Mouse (Mus musculus): ENCODE measurements around the gene Lrrc58. TPM values are rescaled to one million over a fixed set of nuclear protein-coding genes. Genes with fewer than 3 reads are reported as not detected.

Gene Lrrc58
- 40.1 and 41.8 TPM in 2 replicates for polyA plus RNA-seq (2015; fragmentation: Nextera tagmentation; extraction: Ambion mirVana)

- peak within 1 kb of the TSS; percentile 99 for H3K4me3 ChIP-seq (replicated peaks; ENCODE audit: low read length)
- peak; percentile 94 for ATAC-seq (ENCODE audit: insufficient read depth, low FRiP score)
- H3K4me2 ChIP-seq (ENCODE audit: low read depth, low read length) = peak within 1 kb of the TSS; percentile 72
- no peaks in the 10 kb centered on the region for H3K36me3 ChIP-seq (ENCODE audit: control insufficient read depth, insufficient read depth, low read length)
- no peaks in the 10 kb centered on the region for H3K27me3 ChIP-seq (ENCODE audit: control insufficient read depth, insufficient read depth, low read length)
- WGBS = under 1% methylated on average over 74 of the region's 86 CpGs
- no peaks in the 10 kb centered on the region for H3K9me3 ChIP-seq (replicated peaks; ENCODE audit: control insufficient read depth, low read length)
- H3K27ac ChIP-seq (ENCODE audit: low read length) = peak within 1 kb of the TSS; percentile 98
- H3K4me1 ChIP-seq (ENCODE audit: control insufficient read depth, insufficient read depth, low read length) = peaks cover 17% of the 10 kb centered on the region
- H3K9ac ChIP-seq (ENCODE audit: low read length) = peak within 1 kb of the TSS; percentile 99
Measured at GRCm38 (mm10) chr16:37867791-37868505, at the start of gene Lrrc58. Lrrc58 (plus strand) TSS chr16:37868389.

- Histone ChIP-seq H3K9me3 (replicated peaks; ENCODE audit: control insufficient read depth, low read length) (no peaks in the 10 kb centered on the region), H3K9ac (ENCODE audit: low read length) (no peak overlapping the region), H3K27ac (ENCODE audit: low read length) (no peak overlapping the region), H3K27me3 (ENCODE audit: control insufficient read depth, insufficient read depth, low read length) (no peaks in the 10 kb centered on the region), H3K4me3 (replicated peaks; ENCODE audit: low read length) (no peak overlapping the region), H3K36me3 (ENCODE audit: control insufficient read depth, insufficient read depth, low read length) (peaks cover 9% of the 10 kb centered on the region), H3K4me2 (ENCODE audit: low read depth, low read length) (no peak overlapping the region), H3K4me1 (ENCODE audit: control insufficient read depth, insufficient read depth, low read length) (no peaks in the 10 kb centered on the region)
- ATAC-seq (ENCODE audit: insufficient read depth, low FRiP score) = no peak
- WGBS = 79% methylated on average over 5 of the region's 5 CpGs
Measured at GRCm38 (mm10) chr16:37823949-37824348, 44.2 kb upstream of the Lrrc58 start.

DNA sequence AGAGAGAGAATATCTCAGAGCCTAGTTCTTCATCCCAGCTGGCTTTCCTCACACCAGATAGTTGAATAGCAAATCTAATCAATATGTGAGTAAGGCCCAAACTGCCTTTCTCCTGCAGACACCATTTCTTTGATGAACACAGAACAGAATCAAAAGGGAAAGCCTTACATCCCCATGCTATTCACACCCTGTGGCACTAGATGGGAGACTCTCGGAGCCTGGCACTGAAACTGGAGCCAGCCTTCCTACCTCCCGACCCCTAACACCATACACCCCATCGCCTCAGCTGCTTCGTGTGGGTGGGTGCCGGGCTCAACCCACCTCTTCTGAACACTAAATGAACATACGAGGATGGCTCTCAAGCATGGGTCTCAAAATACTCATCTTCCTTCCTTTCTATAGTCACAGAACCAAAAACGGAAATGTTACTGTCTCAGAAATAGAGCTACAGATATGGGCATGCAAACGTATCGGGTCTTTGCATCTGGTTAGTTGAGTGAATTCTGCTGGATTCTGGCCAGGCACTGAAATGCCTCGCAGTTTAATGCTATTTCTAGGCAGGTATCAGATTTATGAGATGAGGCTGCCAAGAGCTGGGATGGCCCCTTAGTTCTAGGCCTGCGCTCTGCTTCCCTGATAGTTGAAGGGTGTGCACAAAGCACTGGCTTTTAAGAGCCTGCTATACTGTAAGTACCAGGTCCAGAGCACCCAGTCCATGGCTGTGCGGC lies 43.2 kb upstream of the Lrrc58 start:
- WGBS = 82% methylated on average over 12 of the region's 12 CpGs
- no peaks in the 10 kb centered on the region for H3K9me3 ChIP-seq (replicated peaks; ENCODE audit: control insufficient read depth, low read length)

DNA sequence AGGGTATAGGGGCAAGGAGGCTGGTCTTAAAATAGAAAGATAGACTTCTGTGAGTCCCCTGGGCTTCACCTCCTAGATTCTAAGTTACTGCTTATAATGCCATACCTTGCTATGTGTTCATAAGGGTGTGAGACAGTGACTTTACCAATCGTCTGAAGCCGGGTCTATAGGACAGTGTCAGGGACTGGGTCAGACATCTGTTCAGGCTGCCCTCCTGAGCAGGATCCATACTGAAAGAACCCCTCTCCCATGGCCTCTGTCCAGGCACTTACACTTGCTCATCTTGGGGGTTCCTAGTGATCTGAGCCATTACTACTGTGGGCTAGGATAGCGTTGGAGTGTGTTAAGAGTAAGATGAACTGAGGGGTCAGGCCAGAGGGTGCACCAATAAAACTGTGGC lies 41.9 kb upstream of the Lrrc58 start:
- H3K27ac ChIP-seq (ENCODE audit: low read length) = no peak overlapping the region

More for the DNA sequence above, 43.2 kb upstream of the Lrrc58 start:
- Histone ChIP-seq H3K36me3 (ENCODE audit: control insufficient read depth, insufficient read depth, low read length) (peaks cover 12% of the 10 kb centered on the region), H3K9ac (ENCODE audit: low read length) (no peak overlapping the region), H3K27ac (ENCODE audit: low read length) (no peak overlapping the region), H3K27me3 (ENCODE audit: control insufficient read depth, insufficient read depth, low read length) (no peaks in the 10 kb centered on the region), H3K4me3 (replicated peaks; ENCODE audit: low read length) (no peak overlapping the region), H3K4me2 (ENCODE audit: low read depth, low read length) (no peak overlapping the region), H3K4me1 (ENCODE audit: control insufficient read depth, insufficient read depth, low read length) (no peaks in the 10 kb centered on the region)
- no peak for ATAC-seq (ENCODE audit: insufficient read depth, low FRiP score)

DNA sequence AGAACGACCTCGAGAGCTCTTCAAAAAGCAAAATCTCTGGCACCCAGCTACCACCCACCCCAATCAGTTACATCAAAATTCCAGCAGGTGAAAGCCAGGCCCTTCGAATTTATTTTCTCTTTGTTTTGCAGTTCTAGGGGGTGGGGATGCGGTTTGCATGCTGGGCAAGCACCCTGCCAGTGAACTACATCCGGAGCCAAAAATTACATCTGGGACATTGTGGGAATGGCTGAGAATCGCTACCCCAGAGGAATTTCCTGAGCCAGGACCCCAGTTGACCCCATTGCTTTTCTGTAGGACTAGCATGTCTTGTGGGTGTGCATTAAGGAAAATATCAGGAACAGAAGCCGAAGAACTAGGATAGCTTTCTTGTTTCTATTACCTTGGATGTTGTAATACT lies 37.1 kb upstream of the Lrrc58 start:
- Histone ChIP-seq H3K4me3 (replicated peaks; ENCODE audit: low read length) (no peak overlapping the region), H3K4me2 (ENCODE audit: low read depth, low read length) (no peak overlapping the region), H3K4me1 (ENCODE audit: control insufficient read depth, insufficient read depth, low read length) (no peaks in the 10 kb centered on the region), H3K27ac (ENCODE audit: low read length) (no peak overlapping the region), H3K9me3 (replicated peaks; ENCODE audit: control insufficient read depth, low read length) (no peaks in the 10 kb centered on the region), H3K36me3 (ENCODE audit: control insufficient read depth, insufficient read depth, low read length) (peaks cover 29% of the 10 kb centered on the region), H3K9ac (ENCODE audit: low read length) (no peak overlapping the region), H3K27me3 (ENCODE audit: control insufficient read depth, insufficient read depth, low read length) (no peaks in the 10 kb centered on the region)
- ATAC-seq (ENCODE audit: insufficient read depth, low FRiP score) = no peak
- WGBS = 80% methylated on average over 7 of the region's 7 CpGs

More for the DNA sequence above, 41.9 kb upstream of the Lrrc58 start:
- no peak for ATAC-seq (ENCODE audit: insufficient read depth, low FRiP score)
- H3K4me3 ChIP-seq (replicated peaks; ENCODE audit: low read length) = no peak overlapping the region
- WGBS = 94% methylated on average over 3 of the region's 3 CpGs
- no peaks in the 10 kb centered on the region for H3K4me1 ChIP-seq (ENCODE audit: control insufficient read depth, insufficient read depth, low read length)
- peaks cover 17% of the 10 kb centered on the region for H3K36me3 ChIP-seq (ENCODE audit: control insufficient read depth, insufficient read depth, low read length)
- H3K9me3 ChIP-seq (replicated peaks; ENCODE audit: control insufficient read depth, low read length) = no peaks in the 10 kb centered on the region
- no peaks in the 10 kb centered on the region for H3K27me3 ChIP-seq (ENCODE audit: control insufficient read depth, insufficient read depth, low read length)
- no peak overlapping the region for H3K4me2 ChIP-seq (ENCODE audit: low read depth, low read length)
- no peak overlapping the region for H3K9ac ChIP-seq (ENCODE audit: low read length)

GRCm38 (mm10) chr16:37837571-37837970 lies 30.6 kb upstream of the Lrrc58 start:
- Histone ChIP-seq H3K4me1 (ENCODE audit: control insufficient read depth, insufficient read depth, low read length) (0 out of 2 replicates have a peak, but pooled peaks cover 2% of the 10 kb centered on the region), H3K27ac (ENCODE audit: low read length) (no peak overlapping the region), H3K9ac (ENCODE audit: low read length) (no peak overlapping the region), H3K4me3 (replicated peaks; ENCODE audit: low read length) (no peak overlapping the region), H3K4me2 (ENCODE audit: low read depth, low read length) (no peak overlapping the region), H3K36me3 (ENCODE audit: control insufficient read depth, insufficient read depth, low read length) (peaks cover 16% of the 10 kb centered on the region), H3K9me3 (replicated peaks; ENCODE audit: control insufficient read depth, low read length) (no peaks in the 10 kb centered on the region), H3K27me3 (ENCODE audit: control insufficient read depth, insufficient read depth, low read length) (no peaks in the 10 kb centered on the region)
- no peak for ATAC-seq (ENCODE audit: insufficient read depth, low FRiP score)
- WGBS = 71% methylated on average over 3 of the region's 3 CpGs

- ATAC-seq (ENCODE audit: insufficient read depth, low FRiP score) = no peak
- no peaks in the 10 kb centered on the region for H3K27me3 ChIP-seq (ENCODE audit: control insufficient read depth, insufficient read depth, low read length)
- 0 out of 2 replicates have a peak, but pooled peaks cover 2% of the 10 kb centered on the region for H3K4me1 ChIP-seq (ENCODE audit: control insufficient read depth, insufficient read depth, low read length)
- no peaks in the 10 kb centered on the region for H3K36me3 ChIP-seq (ENCODE audit: control insufficient read depth, insufficient read depth, low read length)
- no peak overlapping the region for H3K27ac ChIP-seq (ENCODE audit: low read length)
- no peaks in the 10 kb centered on the region for H3K9me3 ChIP-seq (replicated peaks; ENCODE audit: control insufficient read depth, low read length)
- 46% methylated on average over 2 of the region's 2 CpGs for WGBS
- H3K9ac ChIP-seq (ENCODE audit: low read length) = no peak overlapping the region
- no peak overlapping the region for H3K4me3 ChIP-seq (replicated peaks; ENCODE audit: low read length)
- H3K4me2 ChIP-seq (ENCODE audit: low read depth, low read length) = no peak overlapping the region
Measured at GRCm38 (mm10) chr16:37842439-37842838, 25.8 kb upstream of the Lrrc58 start.

GRCm38 (mm10) chr16:37843740-37844139 lies 24.4 kb upstream of the Lrrc58 start:
- ATAC-seq (ENCODE audit: insufficient read depth, low FRiP score) = no peak
- 86% methylated on average over 12 of the region's 12 CpGs for WGBS
- Histone ChIP-seq H3K4me1 (ENCODE audit: control insufficient read depth, insufficient read depth, low read length) (0 out of 2 replicates have a peak, but pooled peaks cover 2% of the 10 kb centered on the region), H3K4me2 (ENCODE audit: low read depth, low read length) (no peak overlapping the region), H3K9me3 (replicated peaks; ENCODE audit: control insufficient read depth, low read length) (no peaks in the 10 kb centered on the region), H3K27me3 (ENCODE audit: control insufficient read depth, insufficient read depth, low read length) (no peaks in the 10 kb centered on the region), H3K9ac (ENCODE audit: low read length) (no peak overlapping the region), H3K27ac (ENCODE audit: low read length) (no peak overlapping the region), H3K4me3 (replicated peaks; ENCODE audit: low read length) (no peak overlapping the region), H3K36me3 (ENCODE audit: control insufficient read depth, insufficient read depth, low read length) (no peaks in the 10 kb centered on the region)

- H3K27ac ChIP-seq (ENCODE audit: low read length) = no peak overlapping the region
- no peaks in the 10 kb centered on the region for H3K27me3 ChIP-seq (ENCODE audit: control insufficient read depth, insufficient read depth, low read length)
- no peak overlapping the region for H3K9ac ChIP-seq (ENCODE audit: low read length)
- WGBS = 60% methylated on average over 7 of the region's 7 CpGs
- H3K4me3 ChIP-seq (replicated peaks; ENCODE audit: low read length) = no peak overlapping the region
- ATAC-seq (ENCODE audit: insufficient read depth, low FRiP score) = no peak
- H3K36me3 ChIP-seq (ENCODE audit: control insufficient read depth, insufficient read depth, low read length) = no peaks in the 10 kb centered on the region
- no peaks in the 10 kb centered on the region for H3K9me3 ChIP-seq (replicated peaks; ENCODE audit: control insufficient read depth, low read length)
- no peak overlapping the region for H3K4me2 ChIP-seq (ENCODE audit: low read depth, low read length)
- 0 out of 2 replicates have a peak, but pooled peaks cover 2% of the 10 kb centered on the region for H3K4me1 ChIP-seq (ENCODE audit: control insufficient read depth, insufficient read depth, low read length)
Measured at GRCm38 (mm10) chr16:37845202-37845925, 22.8 kb upstream of the Lrrc58 start.
